Mouse (Mus musculus) bone marrow, adult 2 months (tissue): ENCODE measurements around the gene Rpn1.

ENCODE experiments used
- CTCF ChIP-seq: fragments of 200-500 bp; IDR thresholded peaks from 2 replicates; pipeline ENCODE4 v1.5.1; 2011; ENCODE audit warnings: low read length, control low read depth; ENCODE audit not compliant: control insufficient read depth, insufficient read depth
- POLR2A ChIP-seq: fragments of 200-500 bp; IDR thresholded peaks from 2 replicates; pipeline ENCODE4 v1.6.1; 2011; ENCODE audit warnings: low read depth, mild to moderate bottlenecking, control low read depth, low read length, borderline replicate concordance; ENCODE audit not compliant: control insufficient read depth

DNA sequence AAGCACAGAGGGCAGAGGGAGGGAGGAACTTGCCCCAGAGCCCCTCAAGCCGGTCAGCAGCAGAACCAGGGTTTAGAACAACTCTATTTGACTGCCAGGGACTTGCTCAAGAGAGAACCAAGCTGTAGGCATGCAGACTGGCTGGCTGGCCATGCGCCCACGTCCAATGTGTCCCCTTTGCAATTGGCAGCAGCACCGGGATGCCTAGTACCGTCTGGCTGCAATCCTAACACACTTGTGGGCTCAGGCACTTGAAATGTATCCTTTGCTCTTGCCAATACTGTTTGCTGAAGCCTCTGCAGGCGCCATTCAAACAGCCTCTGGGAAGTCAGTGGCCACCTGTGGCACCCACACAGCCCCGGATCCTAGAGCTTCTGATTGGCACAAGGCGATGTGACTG is 56.0 kb downstream of the Rpn1 start:
- no peak for TF ChIP-seq CTCF
- TF ChIP-seq POLR2A: no peak
